Mouse (Mus musculus) hindbrain, postnatal 0 days (tissue): Measurements from ENCODE around the gene Fmn2. TPM values are rescaled to one million over a fixed set of nuclear protein-coding genes. Genes with fewer than 3 reads are reported as not detected.

Experiments used
- ATAC-seq: fragments of 200-750 bp; cut with Nextera tagmentation; 2 replicates; pipeline ENCODE4 v1.8.0; 2017; ENCODE audit warnings: mild to moderate bottlenecking, moderate TSS enrichment, moderate library complexity
- DNase-seq: peaks from one replicate; pipeline ENCODE4 v3.0.0-alpha.2; 2015; ENCODE audit warnings: low spot score
- H3K27ac ChIP-seq: fragments of 300-500 bp; sonication (generic); 2 replicates; pipeline ENCODE4 v1.5.1; 2014; ENCODE audit warnings: mild to moderate bottlenecking
- H3K27me3 ChIP-seq: fragments of 300-500 bp; sonication (generic); 2 replicates; pipeline ENCODE4 v1.6.1; 2014; ENCODE audit warnings: low read length, mixed read lengths; ENCODE audit not compliant: insufficient read depth
- H3K36me3 ChIP-seq: fragments of 300-500 bp; sonication (generic); 2 replicates; pipeline ENCODE4 v1.6.1; 2014; ENCODE audit warnings: low read length, mixed read lengths; ENCODE audit not compliant: insufficient read depth
- H3K4me1 ChIP-seq: fragments of 300-500 bp; sonication (generic); 2 replicates; pipeline ENCODE4 v1.6.1; 2014; ENCODE audit warnings: antibody characterized with exemption, low read length, mixed read lengths; ENCODE audit not compliant: insufficient read depth
- H3K4me2 ChIP-seq: fragments of 300-500 bp; sonication (generic); 2 replicates; pipeline ENCODE4 v1.6.1; 2014; ENCODE audit warnings: low read depth, mild to moderate bottlenecking, low read length, moderate library complexity, mixed read lengths
- H3K4me3 ChIP-seq: fragments of 300-500 bp; sonication (generic); 2 replicates; pipeline ENCODE4 v1.5.1; 2014; ENCODE audit warnings: low read length
- H3K9ac ChIP-seq: fragments of 300-500 bp; sonication (generic); replicated peaks from 2 replicates; pipeline ENCODE4 v1.6.1; 2014; ENCODE audit warnings: mild to moderate bottlenecking, low read length, moderate library complexity, mixed read lengths
- H3K9me3 ChIP-seq: fragments of 300-500 bp; sonication (generic); 2 replicates; pipeline ENCODE4 v1.6.1; 2016; ENCODE audit warnings: low read length, mixed read lengths
- CTCF ChIP-seq: IDR thresholded peaks from 2 replicates; pipeline ENCODE4 v1.5.1; 2016; ENCODE audit warnings: antibody characterized with exemption, control low read depth, low read depth
- WGBS: fragments of 180-500 bp; shearing (Covaris S2); extraction: QIAGEN DNeasy Blood & Tissue Kit; methylation state at CpG from one replicate; pipeline ENCODE4 v1.1.7; 2014; 5-methylcytosine and 5-hydroxymethylcytosine counted together
- polyA plus RNA-seq: library from polyadenylated mRNA; unstranded; fragments of >200 nt; fragmentation: Nextera tagmentation; extraction: Ambion mirVana; gene quantifications from 2 replicates; pipeline ENCODE4 v1.2.1, GENCODE M21; 2015
- total RNA-seq: library from RNA; depleted of rRNA; stranded (reverse); fragments of >200 nt; gene quantifications from 2 replicates; pipeline ENCODE4 v1.2.3, GENCODE M21; 2014

The Fmn2 gene
- total and polyA plus RNA-seq, 2 experiments from 2014 or later = 7.8 to 20.8 TPM

DNA sequence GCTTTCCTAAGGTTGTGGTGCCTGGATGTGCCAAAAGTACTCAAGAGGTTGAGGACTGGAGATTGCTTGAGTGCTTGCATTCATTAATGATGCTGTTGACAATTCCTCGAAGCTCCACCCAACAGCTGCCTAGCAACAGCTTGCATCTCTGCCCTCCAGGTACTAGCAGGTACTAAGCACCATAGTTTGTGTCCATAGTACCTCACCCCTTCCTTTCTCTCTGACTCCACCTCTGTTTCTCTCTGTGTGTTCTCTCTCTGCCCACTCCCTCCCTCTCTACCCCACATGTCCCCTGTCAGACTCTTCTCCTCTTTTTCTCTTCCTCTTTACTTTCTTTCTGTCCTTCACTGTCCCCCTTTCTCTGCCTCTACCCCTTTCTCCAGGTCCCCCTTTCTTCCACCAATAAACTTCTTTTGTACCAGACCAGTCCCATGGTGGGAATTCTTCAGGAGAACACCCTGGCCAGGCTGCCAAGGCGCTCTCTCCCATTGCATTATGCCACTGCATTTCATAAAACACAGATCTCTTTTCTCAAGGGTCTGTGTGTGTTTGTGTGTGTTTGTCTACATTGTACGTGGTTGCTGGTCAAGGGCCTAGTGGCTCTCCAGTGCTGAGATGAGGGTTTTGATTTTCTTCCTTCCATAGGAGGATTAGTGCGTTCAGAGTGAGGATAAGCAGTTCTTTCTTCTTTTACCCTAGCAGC lies 21.3 kb downstream of the Fmn2 start:
- ATAC-seq (peak; percentile 38; the same call in 1 of the 2 replicates), DNase-seq (no peak)
- Histone ChIP-seq H3K9me3 (no peaks in the 10 kb centered on the region), H3K4me3 (no peak overlapping the region), H3K27me3 (no peaks in the 10 kb centered on the region), H3K9ac (no peak overlapping the region), H3K27ac (peak overlapping the region; percentile 80), H3K4me1 (peaks cover 13% of the 10 kb centered on the region), H3K4me2 (no peak overlapping the region), H3K36me3 (no peaks in the 10 kb centered on the region)
- no peak for TF ChIP-seq CTCF
- 64% methylated on average over 4 of the region's 4 CpGs for WGBS

DNA sequence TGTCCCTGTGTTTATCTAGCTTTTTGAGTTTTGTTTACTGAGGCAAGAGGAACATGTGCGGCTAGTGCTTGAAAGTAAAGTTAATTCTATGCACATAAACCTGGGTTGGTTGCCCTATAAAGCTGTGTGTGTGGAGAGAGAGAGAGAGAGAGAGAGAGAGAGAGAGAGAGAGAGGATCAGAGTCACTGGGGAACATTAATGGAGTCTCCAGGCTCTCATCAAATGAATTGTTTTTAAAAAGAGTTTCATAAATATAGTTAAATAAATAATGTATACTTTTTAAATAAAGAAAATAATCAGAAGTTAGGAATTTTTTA lies 21.8 kb downstream of the Fmn2 start:
- Histone ChIP-seq H3K36me3 (no peaks in the 10 kb centered on the region), H3K4me1 (peaks cover 13% of the 10 kb centered on the region), H3K9ac (no peak overlapping the region), H3K27ac (peak overlapping the region; percentile 80; the same call in 1 of the 2 replicates), H3K27me3 (no peaks in the 10 kb centered on the region), H3K9me3 (no peaks in the 10 kb centered on the region), H3K4me2 (no peak overlapping the region), H3K4me3 (no peak overlapping the region)
- DNase-seq (no peak), ATAC-seq (no peak)
- 54% methylated on average over 1 of the region's 1 CpGs for WGBS
- TF ChIP-seq CTCF = no peak

DNA sequence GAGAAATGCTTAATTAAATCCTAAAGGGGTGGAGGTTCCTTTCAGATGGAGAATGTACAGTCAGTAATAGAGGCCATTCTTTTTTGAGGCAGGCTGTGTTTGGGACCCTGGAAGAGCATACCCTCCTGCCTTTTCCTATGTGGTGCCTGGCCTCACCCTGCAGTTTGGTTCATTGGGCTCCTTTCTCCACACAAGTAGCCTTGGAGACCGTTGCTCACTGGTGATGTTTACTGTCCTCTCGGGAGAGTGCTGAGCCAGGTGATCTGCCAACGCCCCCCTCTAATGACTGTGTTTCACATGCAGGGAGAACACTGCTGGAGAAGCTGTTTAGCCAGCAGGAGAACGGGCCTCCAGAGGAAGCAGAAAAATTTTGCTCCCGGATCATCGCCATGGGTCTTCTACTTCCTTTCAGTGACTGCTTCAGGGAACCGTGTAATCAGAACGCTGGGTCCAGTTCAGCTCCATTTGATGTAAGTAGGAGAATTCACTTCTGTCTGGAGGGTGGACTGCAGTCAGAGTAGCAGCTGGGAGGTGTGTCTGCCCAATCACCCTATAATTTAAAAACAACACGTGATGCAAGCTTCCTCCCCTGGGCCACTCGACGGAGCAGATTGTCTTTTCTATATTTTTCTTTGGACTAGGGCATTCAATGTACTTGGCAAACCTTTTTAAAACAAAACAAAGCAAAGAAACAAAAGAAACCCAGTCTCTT lies 35.3 kb downstream of the Fmn2 start:
- peak; percentile 63 for ATAC-seq
- Histone ChIP-seq H3K9me3 (no peaks in the 10 kb centered on the region), H3K9ac (no peak overlapping the region), H3K36me3 (no peaks in the 10 kb centered on the region), H3K4me1 (peaks cover 4% of the 10 kb centered on the region; the same call in 1 of the 2 replicates), H3K27me3 (no peaks in the 10 kb centered on the region), H3K4me2 (peak overlapping the region; percentile 2; the same call in 1 of the 2 replicates), H3K4me3 (no peak overlapping the region), H3K27ac (peak overlapping the region; percentile 17; the same call in 1 of the 2 replicates)
- peak; percentile 19 for DNase-seq
- 17% methylated on average over 11 of the region's 11 CpGs for WGBS
- TF ChIP-seq CTCF = no peak

DNA sequence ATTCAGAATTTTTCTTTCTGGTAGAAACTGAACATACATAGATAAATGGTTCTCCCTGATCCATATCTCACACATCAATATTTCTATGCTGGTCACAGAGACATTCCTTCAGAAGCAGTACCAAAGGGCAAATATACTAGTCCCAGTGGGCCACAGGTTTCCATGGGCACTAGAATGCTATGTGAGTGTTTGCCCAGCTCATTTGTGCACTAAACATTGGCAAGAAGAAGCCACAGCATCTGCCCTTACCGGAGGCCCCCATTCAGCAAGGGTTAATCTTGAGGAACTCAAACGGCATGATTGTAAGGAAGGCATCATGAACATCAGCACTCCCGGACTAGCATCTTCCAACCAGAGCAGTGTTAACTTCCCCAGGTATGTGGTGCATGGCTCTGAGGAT lies 35.9 kb downstream of the Fmn2 start:
- DNase-seq (no peak), ATAC-seq (no peak; the same call in 1 of the 2 replicates)
- TF ChIP-seq CTCF = no peak
- no peaks in the 10 kb centered on the region for H3K9me3 ChIP-seq
- H3K4me3 ChIP-seq = no peak overlapping the region
- H3K4me2 ChIP-seq = no peak overlapping the region
- H3K27me3 ChIP-seq = no peaks in the 10 kb centered on the region
- H3K4me1 ChIP-seq = peaks cover 4% of the 10 kb centered on the region; the same call in 1 of the 2 replicates
- WGBS = 38% methylated on average over 3 of the region's 3 CpGs
- no peak overlapping the region for H3K9ac ChIP-seq
- H3K36me3 ChIP-seq = no peaks in the 10 kb centered on the region
- no peak overlapping the region for H3K27ac ChIP-seq

DNA sequence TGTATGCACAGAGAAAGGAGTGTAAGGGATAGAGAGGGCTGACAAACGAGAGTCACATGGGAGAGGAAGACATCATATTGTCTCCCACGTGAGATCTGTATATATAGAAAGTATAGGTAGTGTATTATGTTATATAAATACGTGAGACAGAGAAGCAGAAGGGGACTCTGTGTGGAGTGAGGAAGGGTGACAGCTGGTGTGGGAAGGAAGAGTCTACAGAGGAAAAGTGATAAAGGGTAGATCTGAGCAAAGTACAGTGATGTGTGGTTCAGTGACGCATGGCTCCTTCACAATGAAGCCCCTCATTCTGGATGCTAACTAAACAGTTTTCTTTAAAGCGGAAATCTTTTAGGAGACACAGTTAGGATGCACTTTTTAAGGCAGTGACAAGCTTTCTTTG lies 46.7 kb downstream of the Fmn2 start:
- 0 out of 2 replicates have a peak, but pooled peaks cover 2% of the 10 kb centered on the region for H3K4me1 ChIP-seq
- peak; percentile 19; the same call in 1 of the 2 replicates for ATAC-seq
- no peak for DNase-seq

DNA sequence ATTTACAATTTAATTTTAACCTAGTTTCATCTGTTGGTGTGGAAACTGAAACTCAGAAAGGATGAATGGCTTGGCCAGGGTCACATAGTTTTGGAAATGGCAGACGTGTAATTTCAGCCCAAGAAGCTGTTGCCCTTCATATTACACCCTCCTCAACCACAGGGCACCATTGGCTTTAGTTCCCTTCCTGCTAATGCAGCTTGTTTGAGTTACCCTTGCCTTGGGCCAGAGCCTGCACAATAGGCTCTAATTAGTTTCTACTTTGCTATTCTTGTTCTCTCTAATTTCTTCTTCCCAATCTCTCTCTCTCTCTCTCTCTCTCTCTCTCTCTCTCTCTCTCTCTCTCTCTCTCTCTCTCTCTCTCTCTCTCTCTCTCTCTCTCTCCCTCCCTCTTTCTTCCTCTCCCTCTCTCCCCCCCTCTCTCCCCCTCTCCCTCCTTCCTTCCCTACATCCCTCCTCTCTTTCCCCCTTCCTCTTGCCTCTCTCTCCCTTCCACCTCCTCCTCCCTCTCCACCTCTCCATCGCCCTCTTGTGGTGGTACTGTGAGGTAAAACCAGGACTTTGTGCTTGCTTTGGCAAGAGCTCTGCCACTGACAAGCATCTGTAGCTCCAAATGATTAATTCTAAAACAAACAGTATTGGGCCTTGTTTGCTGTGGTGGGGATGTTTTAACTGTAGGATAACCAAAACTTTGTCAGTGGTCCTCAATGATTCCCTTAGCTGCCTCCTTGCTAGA lies 51.8 kb downstream of the Fmn2 start:
- Histone ChIP-seq H3K4me1 (no peaks in the 10 kb centered on the region), H3K27me3 (no peaks in the 10 kb centered on the region), H3K9me3 (no peaks in the 10 kb centered on the region), H3K27ac (no peak overlapping the region), H3K4me3 (no peak overlapping the region), H3K9ac (no peak overlapping the region), H3K4me2 (no peak overlapping the region), H3K36me3 (no peaks in the 10 kb centered on the region)
- ATAC-seq (peak; percentile 50; the same call in 1 of the 2 replicates), DNase-seq (peak; percentile 64)
- peak; percentile 79 for TF ChIP-seq CTCF
- 20% methylated on average over 2 of the region's 2 CpGs for WGBS

More for the DNA sequence above, 46.7 kb downstream of the Fmn2 start:
- no peak for TF ChIP-seq CTCF
- no peaks in the 10 kb centered on the region for H3K36me3 ChIP-seq
- no peak overlapping the region for H3K4me2 ChIP-seq
- no peaks in the 10 kb centered on the region for H3K9me3 ChIP-seq
- no peak overlapping the region for H3K27ac ChIP-seq
- H3K27me3 ChIP-seq = no peaks in the 10 kb centered on the region
- 66% methylated on average over 5 of the region's 5 CpGs for WGBS
- no peak overlapping the region for H3K9ac ChIP-seq
- no peak overlapping the region for H3K4me3 ChIP-seq
